Mouse (Mus musculus): Measurements from ENCODE around the gene Ankrd13d. TPM values are rescaled to one million over a fixed set of nuclear protein-coding genes. Genes with fewer than 3 reads are reported as not detected.
A peak's percentile ranks its signal among the peaks of the same experiment; 100 is the strongest.

Gene Ankrd13d
- total RNA-seq, 4 experiments from 2014 or later, result 60.1 to 72.5 (median 69.0) TPM

DNA sequence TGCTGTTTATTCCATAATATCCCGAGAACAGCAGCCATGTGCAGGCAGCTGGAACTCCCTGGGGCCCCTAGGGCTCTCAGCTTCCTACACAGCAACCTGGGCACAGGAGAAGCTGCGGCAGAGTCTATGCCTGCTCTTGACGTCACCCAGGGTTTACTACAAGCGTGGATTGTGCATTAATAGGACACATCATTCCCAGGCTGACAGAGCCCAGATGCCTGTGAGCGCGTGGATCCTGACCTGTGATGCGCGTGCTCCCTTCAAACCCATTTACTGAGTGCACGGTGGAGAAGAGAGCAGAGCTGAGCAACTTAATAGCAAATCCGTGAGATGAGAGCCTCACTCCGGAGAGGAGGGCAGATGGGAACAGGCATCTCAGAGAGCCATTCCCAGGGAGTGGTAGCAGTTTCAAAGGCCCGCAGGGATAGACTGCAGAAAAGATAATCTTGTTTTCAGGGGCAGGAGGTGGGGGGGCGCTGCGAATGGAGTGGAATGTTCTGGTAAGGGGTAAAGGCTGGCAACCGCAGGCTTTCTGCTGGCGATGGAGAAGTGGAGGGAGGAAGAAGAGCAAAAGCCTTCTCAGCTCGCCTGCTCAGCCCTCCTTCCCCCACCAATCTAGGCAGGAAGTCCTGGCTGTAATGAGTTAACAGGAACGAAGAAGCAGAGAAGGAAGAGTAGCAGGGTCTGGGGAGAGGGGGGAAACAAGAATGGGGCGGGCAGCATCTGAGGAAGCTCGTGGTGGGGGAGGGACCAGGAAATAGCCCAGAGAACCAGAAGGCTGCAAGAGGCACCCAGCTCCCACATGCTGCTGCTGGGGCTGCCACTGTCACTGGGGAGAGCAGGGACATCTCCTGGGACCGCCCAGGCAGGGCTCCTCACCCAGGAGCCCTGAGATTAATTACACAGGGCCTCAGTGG, 19.1 kb upstream of the Ankrd13d start:
- no peak for DNase-seq (ENCODE audit: low spot score in 2 of 2)

DNA sequence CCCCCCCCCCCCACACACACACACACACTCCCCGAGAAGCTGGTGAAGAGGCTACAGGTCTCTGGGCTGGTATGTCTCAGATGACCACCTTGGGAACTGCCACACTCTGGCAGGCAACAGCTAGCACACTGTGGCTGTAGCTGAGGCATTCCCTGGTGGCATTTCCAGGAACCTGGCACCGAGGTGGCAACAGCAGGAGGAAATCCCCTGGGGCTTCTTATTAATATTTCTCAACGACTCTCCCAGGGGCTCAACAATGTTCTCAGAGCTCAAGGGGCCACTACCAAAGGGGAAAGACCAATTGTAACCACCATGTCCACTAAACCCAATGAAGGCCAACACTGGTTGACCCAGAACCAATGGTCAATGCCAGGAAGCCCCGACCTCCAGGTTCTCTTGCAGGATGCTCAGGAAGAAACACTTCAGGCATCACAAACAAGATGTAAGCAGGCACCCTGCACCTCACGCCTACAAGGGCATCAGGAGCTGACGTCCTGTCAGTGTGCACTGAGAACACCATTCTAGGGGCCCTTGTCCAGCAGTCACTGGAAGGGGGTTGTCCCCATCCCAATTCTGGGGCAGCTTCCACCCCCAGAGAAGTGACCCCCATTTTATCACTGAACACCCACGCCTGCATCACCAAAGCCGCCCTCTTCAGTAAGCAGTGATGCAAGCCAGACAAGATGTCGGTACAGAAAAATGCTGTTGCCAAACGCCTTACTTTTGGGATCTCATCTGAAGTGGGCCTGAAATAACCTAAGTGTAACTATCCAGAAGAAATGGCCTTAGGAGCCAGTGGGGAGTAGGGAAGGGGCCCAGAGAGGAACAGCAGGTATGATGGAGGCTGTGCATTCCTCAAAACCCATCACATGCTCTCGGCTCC, 18.2 kb upstream of the Ankrd13d start:
- no peak for DNase-seq (ENCODE audit: low spot score in 2 of 2)

DNA sequence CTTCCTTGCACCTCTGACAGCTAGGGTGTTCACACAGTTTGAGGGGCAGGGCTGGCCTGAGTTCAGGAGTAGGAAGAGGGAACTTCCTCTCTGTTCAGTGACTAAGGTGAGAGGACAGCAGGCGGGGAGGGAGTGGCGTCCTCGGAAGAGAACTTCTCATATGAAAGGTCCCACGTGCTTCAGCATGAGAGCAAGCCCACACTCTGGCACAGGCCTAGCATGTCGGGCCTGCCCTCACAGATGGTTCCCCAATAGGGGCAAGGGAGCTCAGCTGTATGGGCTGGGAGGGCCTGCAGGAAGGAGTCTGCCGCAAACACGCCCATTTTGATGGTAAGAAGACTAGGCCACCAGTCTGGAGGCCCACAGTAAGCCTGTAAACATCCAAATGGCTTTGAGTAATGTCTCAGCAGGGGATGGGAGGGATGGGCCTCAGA, 17.4 kb upstream of the Ankrd13d start:
- no peak for DNase-seq (ENCODE audit: low spot score in 2 of 2)

DNA sequence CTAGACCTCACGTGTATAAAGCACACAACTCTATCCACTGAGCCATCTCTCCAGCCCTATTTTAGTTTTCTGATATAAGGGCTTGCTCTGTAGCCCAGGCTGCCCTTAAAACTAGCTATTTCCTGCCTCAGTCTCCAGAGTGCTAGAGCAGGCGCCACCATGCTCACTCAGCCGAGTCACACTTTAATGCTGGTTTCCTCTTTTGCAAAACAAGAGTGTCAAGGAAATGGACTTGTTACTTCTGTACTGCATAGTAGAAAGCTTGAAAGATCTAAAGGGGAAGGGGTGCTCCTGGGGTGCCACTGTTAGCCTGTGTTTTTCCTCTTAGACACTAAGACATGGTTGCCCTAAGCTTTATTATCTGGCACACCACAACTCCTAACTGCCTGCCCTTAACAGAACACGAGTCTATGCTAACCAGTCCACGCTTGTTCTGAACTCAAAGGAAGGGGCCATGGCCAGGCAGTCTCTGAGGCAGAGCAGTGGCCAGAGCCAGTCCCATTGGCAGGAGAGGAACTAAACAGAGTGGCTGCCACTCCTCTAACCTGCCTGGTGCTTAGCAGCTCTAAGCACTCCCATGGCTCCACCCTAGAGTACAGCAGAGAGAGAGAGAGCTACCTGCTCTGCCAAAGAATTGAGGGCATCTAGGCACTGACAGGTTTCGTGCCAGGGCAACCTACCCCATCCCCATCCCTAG, 16.8 kb upstream of the Ankrd13d start:
- DNase-seq (ENCODE audit: low spot score in 2 of 2), result no peak

DNA sequence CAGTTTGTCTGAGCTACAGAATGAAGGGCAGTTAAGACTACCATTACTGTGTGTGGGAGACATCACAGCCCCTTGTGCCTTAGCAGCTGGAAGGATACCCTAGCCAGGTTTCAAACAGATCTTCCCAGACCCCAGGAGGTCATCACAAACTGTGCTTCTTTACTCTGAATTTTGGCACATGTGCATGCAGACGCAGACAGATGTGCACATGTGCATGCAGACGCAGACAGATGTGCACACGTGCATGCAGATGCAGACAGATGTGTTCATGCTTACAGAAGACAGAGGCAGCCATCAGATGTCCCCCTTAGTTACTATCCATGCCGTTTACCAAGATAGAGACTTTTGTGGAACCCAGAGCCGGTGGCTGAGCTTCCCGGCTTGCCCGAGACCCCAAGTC, 16.2 kb upstream of the Ankrd13d start:
- no peak for DNase-seq (ENCODE audit: low spot score in 2 of 2)

DNA sequence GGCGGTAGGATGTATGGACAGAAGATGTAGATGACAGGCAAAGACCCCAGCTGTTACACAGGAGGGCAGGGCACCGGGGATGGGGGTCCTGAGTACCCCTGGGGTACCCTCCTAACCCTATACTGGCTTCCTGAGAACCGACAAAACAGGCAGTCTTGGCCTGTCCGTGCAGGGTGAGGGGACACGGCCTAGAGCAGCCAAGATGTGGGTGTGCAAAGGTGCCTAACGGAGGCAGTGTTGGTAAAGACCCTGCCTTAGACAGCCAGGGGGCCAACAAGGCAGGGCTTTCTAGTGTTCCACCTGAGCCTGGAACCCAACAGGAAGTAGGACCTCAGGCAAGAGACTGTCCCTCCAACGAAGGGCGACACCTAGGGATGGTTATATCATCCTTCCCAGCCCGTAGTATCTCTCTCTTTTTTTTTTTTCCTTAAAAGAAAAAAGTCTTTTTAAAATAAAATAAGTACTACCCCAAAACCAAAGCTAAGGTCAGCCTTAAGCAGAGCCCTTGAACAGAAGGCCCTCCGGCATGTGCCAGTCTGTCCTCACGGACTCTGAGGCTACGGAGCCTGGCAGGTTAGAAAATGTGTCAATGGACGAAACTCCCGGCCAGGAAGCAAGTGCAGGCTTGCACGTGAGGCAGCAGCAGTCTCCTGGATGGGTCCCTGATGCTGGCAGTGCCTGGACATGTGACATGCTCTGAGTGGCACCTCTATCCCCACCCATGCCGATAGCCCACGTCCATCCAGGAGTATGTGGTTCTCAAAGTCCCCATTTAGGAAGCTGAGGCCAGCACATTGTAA, 15.6 kb upstream of the Ankrd13d start:
- DNase-seq (ENCODE audit: low spot score in 2 of 2), result no peak

DNA sequence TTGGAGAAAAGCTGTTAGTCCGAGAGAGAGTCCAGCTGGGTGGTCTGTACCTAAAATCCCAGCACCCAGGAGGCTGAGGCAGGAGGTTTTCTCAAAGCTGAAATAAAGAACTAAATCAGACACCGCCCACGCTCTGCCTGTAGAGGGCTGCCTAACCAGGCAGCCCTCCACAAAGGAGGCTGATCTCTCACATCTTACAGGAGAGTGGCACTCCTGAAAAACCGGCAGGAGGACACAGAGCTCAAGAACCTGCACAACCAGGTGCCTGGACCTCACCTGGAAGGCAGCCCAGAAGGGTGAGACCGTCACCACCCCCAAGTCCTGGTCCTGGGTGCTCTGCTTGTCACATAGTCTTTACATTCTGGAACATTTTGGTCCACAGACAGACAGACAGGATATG, 14.9 kb upstream of the Ankrd13d start:
- no peak for DNase-seq (ENCODE audit: low spot score in 2 of 2)

DNA sequence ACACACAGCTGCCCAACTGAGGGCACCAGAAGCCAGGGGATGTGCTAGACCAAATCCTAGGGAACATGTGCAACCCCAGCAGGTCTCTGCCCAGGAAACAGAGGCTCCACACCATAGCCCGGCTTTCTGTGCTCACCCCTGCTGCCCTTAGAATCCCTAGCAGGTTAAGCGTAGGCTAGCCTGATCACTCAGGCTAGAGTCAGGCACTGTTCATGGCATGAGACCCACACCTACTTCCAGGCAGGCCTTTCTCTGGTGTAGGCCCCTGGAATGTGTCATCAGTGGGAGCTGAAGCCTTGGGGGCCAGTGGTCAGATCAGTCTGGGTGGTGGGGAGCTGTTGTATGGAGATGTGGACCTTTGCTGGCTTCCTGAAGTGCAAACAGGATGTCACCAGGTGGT, 13.7 kb upstream of the Ankrd13d start:
- DNase-seq (ENCODE audit: low spot score in 2 of 2), result no peak

DNA sequence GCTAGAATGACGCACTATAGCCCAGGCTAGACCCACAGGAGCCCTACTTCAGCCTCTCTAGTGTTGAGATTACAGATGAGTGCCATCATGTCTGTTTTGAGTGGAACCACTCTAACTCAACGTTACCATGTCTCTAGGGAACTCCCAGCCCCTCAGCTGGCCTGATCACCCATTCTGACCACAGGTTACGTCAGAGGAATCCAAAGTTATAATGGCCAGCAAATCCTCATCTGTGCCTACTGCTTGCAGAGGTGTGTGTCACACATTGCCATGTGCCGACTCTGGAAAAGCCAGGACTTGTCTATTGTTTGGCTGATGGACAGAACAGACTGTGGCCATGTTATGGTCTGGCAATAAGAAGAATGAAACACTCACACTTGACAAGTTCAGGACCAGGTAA, 12.5 kb upstream of the Ankrd13d start:
- no peak for DNase-seq (ENCODE audit: low spot score in 2 of 2)

DNA sequence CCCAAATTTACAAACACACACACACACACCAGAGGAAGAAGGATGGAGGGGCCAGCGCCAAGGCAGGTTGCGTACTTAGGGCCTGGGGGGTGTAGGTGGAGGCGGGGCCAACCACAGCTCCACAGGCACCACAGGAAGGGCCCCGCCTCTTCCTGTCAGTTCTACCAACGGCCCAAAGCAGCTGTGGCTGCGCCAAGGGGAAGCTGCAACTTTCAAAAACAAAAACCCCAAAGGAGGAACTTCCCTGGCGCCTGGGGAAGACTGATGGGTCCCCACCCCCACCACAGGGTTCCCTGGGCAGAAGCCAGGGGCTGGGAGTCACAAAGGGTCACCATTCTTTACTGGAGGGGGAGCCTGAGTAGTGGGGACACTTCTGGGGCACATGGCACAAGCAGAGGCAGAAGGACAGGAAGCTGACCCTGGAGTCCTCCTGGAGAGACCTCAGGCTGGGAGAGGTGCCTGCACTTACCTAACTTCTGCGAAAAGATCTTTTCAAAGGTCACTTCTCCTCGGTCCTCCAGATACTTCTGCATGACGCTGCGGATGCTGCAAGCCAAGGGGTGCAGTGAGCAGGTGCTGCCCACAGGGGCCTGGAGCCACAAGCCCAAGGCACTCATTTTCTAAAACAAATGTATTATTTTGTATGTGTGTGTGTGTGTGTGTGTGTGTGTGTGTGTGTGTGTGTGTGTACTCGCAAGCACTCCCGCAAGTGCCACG, 11.6 kb upstream of the Ankrd13d start:
- no peak for DNase-seq (ENCODE audit: low spot score in 2 of 2)

DNA sequence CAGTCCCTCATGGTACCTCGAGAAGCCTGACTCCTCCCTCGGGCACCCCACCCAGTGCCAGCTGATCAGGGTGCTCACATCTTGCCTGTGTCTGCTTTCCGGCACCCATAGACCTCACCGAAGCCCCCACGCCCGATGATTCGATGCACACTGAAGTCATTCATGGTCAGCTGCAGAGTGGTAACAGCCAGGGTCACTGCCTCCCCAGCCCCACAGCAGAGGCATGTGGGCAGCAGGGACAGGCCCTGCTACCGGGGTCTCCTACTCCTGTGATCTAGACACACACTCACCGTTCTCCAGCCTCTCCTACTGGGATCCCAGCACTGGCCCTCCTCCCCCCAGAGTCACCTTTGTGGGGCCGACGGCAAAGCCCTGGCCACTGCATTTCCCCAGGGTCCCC, 8.2 kb upstream of the Ankrd13d start:
- no peak for DNase-seq (ENCODE audit: low spot score in 2 of 2)

DNA sequence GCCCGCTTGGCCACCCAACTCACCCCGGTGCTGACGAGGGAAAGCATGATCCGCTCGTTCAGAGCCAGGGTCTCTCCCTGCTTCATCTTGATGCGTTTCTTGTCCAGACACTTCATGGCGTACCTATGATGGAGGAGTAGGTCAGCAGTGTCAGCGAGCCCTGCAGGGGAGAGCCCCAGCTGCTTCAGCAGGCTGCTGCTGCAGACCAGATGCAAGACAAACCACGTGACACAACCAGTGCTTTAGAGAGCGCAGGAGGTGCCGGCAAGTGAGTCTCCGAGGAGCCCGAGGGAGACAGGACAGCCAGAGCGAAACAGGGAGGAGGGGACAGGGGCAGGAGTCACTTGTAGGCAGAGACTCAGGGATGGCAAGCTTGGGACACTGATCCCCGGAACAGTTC, 7.8 kb upstream of the Ankrd13d start:
- no peak for DNase-seq (ENCODE audit: low spot score in 2 of 2)

DNA sequence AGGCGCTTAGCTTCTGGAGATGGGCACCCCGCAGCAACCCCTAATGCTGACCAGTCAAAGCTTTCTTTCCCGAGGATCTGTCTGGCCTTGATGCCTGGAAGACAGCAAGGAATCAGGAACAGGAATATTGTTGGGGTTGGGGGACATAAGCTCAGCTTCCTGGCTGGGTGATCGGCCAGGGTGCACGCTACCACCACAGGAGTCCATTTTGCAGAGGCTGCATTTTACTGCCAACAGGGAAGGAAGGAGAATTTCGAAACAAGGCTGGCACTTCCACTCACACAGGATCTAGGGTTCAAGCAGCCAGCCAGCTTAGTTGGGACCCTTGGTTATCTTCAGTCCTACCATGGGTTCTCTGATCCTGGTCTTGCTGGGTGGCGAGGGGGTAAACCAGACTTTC, 716 bp upstream of the Ankrd13d start:
- DNase-seq (ENCODE audit: low spot score in 2 of 2), result no peak

DNA sequence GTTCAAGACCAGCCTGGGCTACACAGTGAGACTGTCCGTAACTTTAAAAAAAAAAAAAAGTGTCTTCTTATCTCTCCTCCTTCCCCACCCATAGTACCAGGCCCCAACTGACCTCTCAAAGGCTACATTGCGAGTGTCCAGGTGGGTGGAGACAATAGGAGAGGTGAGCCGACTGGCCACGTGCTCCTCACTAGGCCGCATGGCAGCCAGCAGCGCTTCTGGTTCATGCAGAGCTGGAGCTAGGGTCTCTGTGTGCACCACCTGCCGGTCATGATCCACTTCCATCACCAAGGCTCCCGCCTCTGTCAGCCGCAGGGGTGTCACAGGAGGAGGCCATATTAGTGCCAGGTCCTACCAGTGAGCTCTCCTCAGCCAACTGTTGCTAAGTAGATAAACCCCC, 2.5 kb downstream of the Ankrd13d start:
- no peak for DNase-seq (ENCODE audit: low spot score in 2 of 2)

DNA sequence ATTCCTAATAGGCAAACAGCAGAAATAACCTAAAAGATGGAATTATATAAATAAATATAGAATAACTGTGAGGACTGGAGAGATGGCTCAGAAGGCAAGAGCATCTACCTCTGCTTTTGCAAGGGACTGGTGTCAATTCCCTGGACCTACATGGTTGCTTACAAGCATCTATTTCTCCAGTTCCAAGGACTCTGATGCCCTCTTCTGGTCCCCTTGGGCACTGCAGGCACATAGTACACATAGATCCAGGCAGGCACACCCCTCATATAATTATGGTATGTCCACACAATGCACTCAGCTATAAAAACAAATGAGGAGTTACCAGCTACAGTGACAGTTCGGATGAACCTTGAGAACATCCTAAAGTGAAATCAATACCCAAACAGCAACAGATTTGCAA, 3.5 kb downstream of the Ankrd13d start:
- DNase-seq (ENCODE audit: low spot score in 2 of 2), result no peak

DNA sequence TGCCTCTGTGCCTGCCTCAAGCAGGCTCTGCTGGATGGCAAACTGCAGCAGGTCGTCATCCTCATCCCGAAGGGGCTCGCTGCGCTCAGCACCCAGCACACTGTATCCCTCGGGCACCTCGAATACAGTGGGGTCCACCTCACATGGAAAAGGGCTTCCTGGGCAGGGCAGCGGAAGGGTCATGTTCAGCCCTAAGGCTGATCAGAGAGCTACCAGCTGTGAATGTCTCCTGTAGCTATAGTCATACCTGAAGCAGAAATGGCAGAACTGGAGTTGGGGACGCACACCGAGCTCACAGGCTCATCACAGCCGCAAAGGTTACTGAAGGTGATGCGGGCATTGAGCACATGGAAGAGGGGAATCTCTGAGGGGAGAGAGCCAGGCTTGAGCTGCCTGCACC, 12.0 kb downstream of the Ankrd13d start:
- no peak for DNase-seq (ENCODE audit: low spot score in 2 of 2)

DNA sequence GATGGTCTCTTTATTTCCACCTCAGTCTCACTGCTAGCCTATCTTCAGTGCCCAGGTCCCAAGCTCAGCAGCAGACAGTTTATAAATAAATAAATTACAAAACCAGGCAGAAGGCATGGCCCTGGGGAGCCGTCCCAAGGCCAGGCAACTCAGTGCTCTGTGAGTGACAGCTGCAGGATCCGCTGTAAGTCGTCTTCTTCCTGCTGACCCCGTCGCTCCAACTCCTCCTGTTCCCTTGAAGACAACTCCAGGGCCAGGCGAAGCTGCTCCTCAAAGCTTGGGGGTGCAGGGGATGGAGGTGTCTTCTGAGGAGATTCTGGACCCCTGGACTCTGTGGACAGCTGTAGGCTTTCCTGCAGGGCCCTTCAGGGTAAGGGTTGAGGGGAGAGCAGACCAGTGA, 12.8 kb downstream of the Ankrd13d start:
- DNase-seq (ENCODE audit: low spot score in 2 of 2), result no peak

DNA sequence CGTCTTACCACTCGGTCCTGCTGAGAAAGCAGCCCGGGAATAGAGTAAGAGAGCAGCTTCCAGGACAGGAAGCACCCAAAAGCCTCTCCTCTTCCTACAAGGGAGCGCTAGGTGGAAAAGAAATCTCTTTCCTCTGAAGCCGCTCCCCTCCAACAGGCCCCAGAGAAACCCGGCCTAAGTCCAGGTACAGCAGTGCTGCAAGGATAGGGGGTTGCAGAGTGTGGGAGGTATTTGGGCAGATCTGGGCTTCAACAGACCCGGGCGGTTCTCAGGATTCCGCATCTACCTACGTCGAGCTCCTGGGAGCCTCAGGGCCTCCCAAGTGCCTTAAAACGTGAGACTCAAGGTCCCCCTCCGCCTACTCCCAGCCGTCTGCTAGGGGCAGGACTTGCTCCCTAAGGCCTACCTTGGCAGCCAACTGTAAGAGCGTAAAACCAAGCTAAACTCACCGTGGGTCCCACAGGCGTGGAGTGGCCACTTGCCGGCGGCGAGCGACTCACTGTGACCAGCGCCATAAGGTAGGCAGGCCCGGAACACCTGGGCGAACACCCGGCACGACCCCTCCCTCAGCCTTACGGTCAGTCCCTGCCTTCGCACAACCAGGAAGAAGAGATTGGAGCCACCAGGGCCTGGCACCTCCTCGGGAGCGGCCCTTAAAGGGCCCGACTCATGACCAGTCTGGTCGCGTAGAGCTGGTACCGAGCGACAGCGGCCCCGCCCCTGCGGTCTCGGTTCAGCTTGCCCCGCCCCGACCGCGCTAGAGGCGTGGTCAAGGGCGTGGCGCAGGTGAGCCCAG, 14.2 kb downstream of the Ankrd13d start, which contains the start of gene Ssh3:
TSS of gene Ssh3 (minus strand) at position 615 of the 796 bp plus-strand sequence.
- DNase-seq (ENCODE audit: low spot score in 2 of 2), result peak; percentile 51 to 75

DNA sequence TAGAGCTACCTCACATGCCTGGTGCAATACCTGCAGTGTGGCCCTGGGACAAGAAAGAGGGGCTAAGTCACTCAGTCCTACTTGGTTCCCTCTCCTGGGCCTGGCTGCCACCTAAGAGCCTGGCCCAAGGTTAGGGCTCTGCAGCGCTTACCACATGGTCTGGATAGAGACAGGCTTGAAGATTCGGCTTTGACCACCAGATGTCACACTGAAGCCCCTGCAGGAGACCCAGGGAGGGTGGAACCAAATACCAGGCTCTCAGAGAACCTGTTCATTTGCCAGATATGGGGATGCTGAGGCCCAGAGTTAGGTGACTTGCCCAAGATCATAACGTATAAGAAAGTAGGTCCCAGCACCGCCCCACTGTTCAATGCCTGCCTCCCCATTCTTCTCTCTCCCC, 17.0 kb downstream of the Ankrd13d start:
- no peak for DNase-seq (ENCODE audit: low spot score in 2 of 2)
